Mouse (Mus musculus) gastrocnemius, postnatal 10 days (tissue): ENCODE data around the gene Atp5g2. TPM values are rescaled to one million over a fixed set of nuclear protein-coding genes. Genes with fewer than 3 reads are reported as not detected.

ENCODE experiments used
- microRNA-seq, 2 experiments: library from miRNA; unstranded; fragments of <30 nt; microRNA quantifications; one replicate each; pipeline ENCODE4 v1.2.0; 2021
- total RNA-seq, 2 experiments: library from RNA; stranded (reverse); gene quantifications; 2 replicates each; pipeline ENCODE4 v1.2.3; 2021

The Atp5g2 gene
- total RNA-seq, 2 experiments from 2014 or later: 34.2 to 41.1 TPM

Small RNA genes lying within 50 kb of the gene (microRNA-seq; reads per million reads assigned to microRNA genes)
- 0 reads per million in 2 experiments for gene Mir688

Other genes with a start within 250 kb of the Atp5g2 start
- gene Amhr2, start 227.0 kb downstream of the Atp5g2 start, total RNA-seq: 1 to 10 TPM; 4.1 to 5.8 TPM
- 10 to 100 TPM; 11.3 to 14.5 TPM for gene Prr13, start 213.3 kb downstream of the Atp5g2 start, total RNA-seq
- gene Pcbp2, start 201.8 kb downstream of the Atp5g2 start, total RNA-seq: 100 to 1,000 TPM; 476 to 508 TPM
- gene Gm10337, start 168.6 kb downstream of the Atp5g2 start, total RNA-seq: not detected
- gene Map3k12, start 155.3 kb downstream of the Atp5g2 start, total RNA-seq: 1 to 10 TPM; 3.8 to 4.9 TPM
- 10 to 100 TPM; 45.7 to 49.2 TPM for gene Tarbp2, start 154.2 kb downstream of the Atp5g2 start, total RNA-seq
- 1 to 10 TPM; 1.2 to 3.4 TPM for gene Npff, start 147.4 kb downstream of the Atp5g2 start, total RNA-seq
- gene Gm28047, start 47.3 kb downstream of the Atp5g2 start, total RNA-seq: under 1 TPM in 1 of 2 experiments, not detected in 1; 0.56 TPM
- 10 to 100 TPM; 62.9 to 79.6 TPM for gene Atf7, start 46.9 kb downstream of the Atp5g2 start, total RNA-seq
- 10 to 100 TPM; 45.0 to 51.1 TPM for gene Calcoco1, start 49.8 kb upstream of the Atp5g2 start, total RNA-seq
- not detected for gene Hoxc13, start 248.8 kb upstream of the Atp5g2 start, total RNA-seq